Mouse (Mus musculus) kidney, embryonic 14.5 days (tissue): ENCODE data around the gene Cdh1. TPM values are rescaled to one million over a fixed set of nuclear protein-coding genes. Genes with fewer than 3 reads are reported as not detected.
A peak's percentile ranks its signal among the peaks of the same experiment; 100 is the strongest.

Source experiments
- ATAC-seq: fragments of 200-750 bp; cut with Nextera tagmentation; 2 replicates; pipeline ENCODE4 v1.8.0; 2017; ENCODE audit warnings: moderate number of reproducible peaks, mild to moderate bottlenecking, moderate TSS enrichment, moderate library complexity; ENCODE audit not compliant: low FRiP score, low TSS enrichment
- H3K27ac ChIP-seq: fragments of 300-500 bp; sonication (generic); 2 replicates; pipeline ENCODE4 v1.5.1; 2014; ENCODE audit warnings: low read depth, mild to moderate bottlenecking, low read length, moderate library complexity, mixed read lengths
- H3K27me3 ChIP-seq: fragments of 300-500 bp; sonication (generic); 2 replicates; pipeline ENCODE4 v1.6.1; 2014; ENCODE audit warnings: mild to moderate bottlenecking, low read length; ENCODE audit not compliant: control insufficient read depth, insufficient read depth
- H3K36me3 ChIP-seq: fragments of 300-500 bp; sonication (generic); 2 replicates; pipeline ENCODE4 v1.6.1; 2014; ENCODE audit warnings: low read length, mixed read lengths; ENCODE audit not compliant: control insufficient read depth, insufficient read depth
- H3K4me1 ChIP-seq: fragments of 300-500 bp; sonication (generic); 2 replicates; pipeline ENCODE4 v1.6.1; 2014; ENCODE audit warnings: low read length, mixed read lengths; ENCODE audit not compliant: control insufficient read depth, insufficient read depth
- H3K4me2 ChIP-seq: fragments of 300-500 bp; sonication (generic); replicated peaks from 2 replicates; pipeline ENCODE4 v1.6.1; 2014; ENCODE audit warnings: low read depth, mild to moderate bottlenecking, low read length
- H3K4me3 ChIP-seq: fragments of 300-500 bp; sonication (generic); 2 replicates; pipeline ENCODE4 v1.5.1; 2014; ENCODE audit warnings: mild to moderate bottlenecking, low read length
- H3K9ac ChIP-seq: fragments of 300-500 bp; sonication (generic); 2 replicates; pipeline ENCODE4 v1.6.1; 2014; ENCODE audit warnings: low read depth, mild to moderate bottlenecking, low read length, moderate library complexity
- H3K9me3 ChIP-seq: fragments of 300-500 bp; sonication (generic); 2 replicates; pipeline ENCODE4 v1.6.1; 2016; ENCODE audit warnings: low read length; ENCODE audit not compliant: control insufficient read depth
- WGBS: fragments of 180-500 bp; shearing (Covaris S2); extraction: QIAGEN DNeasy Blood & Tissue Kit; methylation state at CpG from one replicate; pipeline ENCODE4 v1.1.7; 2014; 5-methylcytosine and 5-hydroxymethylcytosine counted together
- polyA plus RNA-seq: library from polyadenylated mRNA; unstranded; fragments of >200 nt; fragmentation: Nextera tagmentation; extraction: Ambion mirVana; gene quantifications from 2 replicates; pipeline ENCODE4 v1.2.1, GENCODE M21; 2014

Cdh1 gene
- polyA plus RNA-seq, 1 experiment from 2014 or later = 88.4 TPM

GRCm38 (mm10) chr8:106615661-106616299 lies 12.6 kb downstream of the Cdh1 start:
- no peaks in the 10 kb centered on the region for H3K27me3 ChIP-seq
- peaks cover 13% of the 10 kb centered on the region; the same call in 1 of the 2 replicates for H3K4me1 ChIP-seq
- no peak overlapping the region for H3K4me3 ChIP-seq
- H3K36me3 ChIP-seq = no peaks in the 10 kb centered on the region
- no peak overlapping the region for H3K27ac ChIP-seq
- H3K9ac ChIP-seq = no peak overlapping the region
- 59% methylated on average over 10 of the region's 10 CpGs for WGBS
- ATAC-seq = no peak
- no peak overlapping the region for H3K4me2 ChIP-seq
- H3K9me3 ChIP-seq = no peaks in the 10 kb centered on the region

- Histone ChIP-seq H3K36me3 (no peaks in the 10 kb centered on the region), H3K4me1 (peaks cover 13% of the 10 kb centered on the region; the same call in 1 of the 2 replicates), H3K27ac (no peak overlapping the region), H3K9me3 (no peaks in the 10 kb centered on the region), H3K9ac (no peak overlapping the region), H3K4me3 (no peak overlapping the region), H3K27me3 (no peaks in the 10 kb centered on the region), H3K4me2 (no peak overlapping the region)
- ATAC-seq = no peak
- WGBS = 52% methylated on average over 4 of the region's 4 CpGs
Measured at GRCm38 (mm10) chr8:106616679-106617078, 13.5 kb downstream of the Cdh1 start.

GRCm38 (mm10) chr8:106617196-106617595 lies 14.0 kb downstream of the Cdh1 start:
- Histone ChIP-seq H3K4me1 (peaks cover 13% of the 10 kb centered on the region; the same call in 1 of the 2 replicates), H3K4me2 (no peak overlapping the region), H3K27me3 (no peaks in the 10 kb centered on the region), H3K36me3 (no peaks in the 10 kb centered on the region), H3K9ac (no peak overlapping the region), H3K27ac (no peak overlapping the region; the same call in 1 of the 2 replicates), H3K4me3 (no peak overlapping the region), H3K9me3 (no peaks in the 10 kb centered on the region)
- no peak for ATAC-seq
- 49% methylated on average over 6 of the region's 6 CpGs for WGBS

GRCm38 (mm10) chr8:106617865-106618264 lies 14.7 kb downstream of the Cdh1 start:
- H3K27ac ChIP-seq = peak overlapping the region; percentile 70; the same call in 1 of the 2 replicates
- H3K4me2 ChIP-seq = no peak overlapping the region
- H3K27me3 ChIP-seq = no peaks in the 10 kb centered on the region
- H3K4me1 ChIP-seq = peaks cover 15% of the 10 kb centered on the region
- no peaks in the 10 kb centered on the region for H3K9me3 ChIP-seq
- no peaks in the 10 kb centered on the region for H3K36me3 ChIP-seq
- H3K9ac ChIP-seq = no peak overlapping the region
- ATAC-seq = no peak
- no peak overlapping the region for H3K4me3 ChIP-seq
- 82% methylated on average over 6 of the region's 6 CpGs for WGBS

- H3K27me3 ChIP-seq = no peaks in the 10 kb centered on the region
- no peak overlapping the region for H3K4me3 ChIP-seq
- no peaks in the 10 kb centered on the region for H3K36me3 ChIP-seq
- H3K4me2 ChIP-seq = no peak overlapping the region
- H3K27ac ChIP-seq = peak overlapping the region; percentile 70
- no peak for ATAC-seq
- WGBS = 57% methylated on average over 6 of the region's 6 CpGs
- no peaks in the 10 kb centered on the region for H3K9me3 ChIP-seq
- no peak overlapping the region for H3K9ac ChIP-seq
- H3K4me1 ChIP-seq = peaks cover 15% of the 10 kb centered on the region
Measured at GRCm38 (mm10) chr8:106618324-106618723, 15.2 kb downstream of the Cdh1 start.

GRCm38 (mm10) chr8:106619549-106620245 lies 16.5 kb downstream of the Cdh1 start:
- H3K36me3 ChIP-seq = no peaks in the 10 kb centered on the region
- H3K9ac ChIP-seq = no peak overlapping the region
- H3K4me1 ChIP-seq = peaks cover 15% of the 10 kb centered on the region
- H3K4me2 ChIP-seq = no peak overlapping the region
- no peak overlapping the region for H3K4me3 ChIP-seq
- H3K27me3 ChIP-seq = no peaks in the 10 kb centered on the region
- 56% methylated on average over 9 of the region's 9 CpGs for WGBS
- peak; percentile 70 for ATAC-seq
- H3K27ac ChIP-seq = peak overlapping the region; percentile 70
- 0 out of 2 replicates have a peak, but pooled peaks cover 2% of the 10 kb centered on the region for H3K9me3 ChIP-seq

- Histone ChIP-seq H3K4me3 (no peak overlapping the region), H3K4me2 (no peak overlapping the region), H3K36me3 (no peaks in the 10 kb centered on the region), H3K9me3 (0 out of 2 replicates have a peak, but pooled peaks cover 2% of the 10 kb centered on the region), H3K9ac (no peak overlapping the region), H3K27me3 (no peaks in the 10 kb centered on the region), H3K4me1 (peaks cover 15% of the 10 kb centered on the region), H3K27ac (no peak overlapping the region; the same call in 1 of the 2 replicates)
- WGBS = 77% methylated on average over 2 of the region's 2 CpGs
- ATAC-seq = no peak
Measured at GRCm38 (mm10) chr8:106620488-106620887, 17.3 kb downstream of the Cdh1 start.

GRCm38 (mm10) chr8:106623016-106623415 lies 19.9 kb downstream of the Cdh1 start:
- H3K27ac ChIP-seq = peak overlapping the region; percentile 80

GRCm38 (mm10) chr8:106623451-106623850 lies 20.3 kb downstream of the Cdh1 start:
- no peak overlapping the region for H3K9ac ChIP-seq
- H3K4me3 ChIP-seq = no peak overlapping the region
- H3K9me3 ChIP-seq = 0 out of 2 replicates have a peak, but pooled peaks cover 2% of the 10 kb centered on the region
- H3K27me3 ChIP-seq = no peaks in the 10 kb centered on the region
- H3K4me2 ChIP-seq = no peak overlapping the region
- H3K27ac ChIP-seq = peak overlapping the region; percentile 62; the same call in 1 of the 2 replicates
- no peak for ATAC-seq
- H3K36me3 ChIP-seq = no peaks in the 10 kb centered on the region
- peaks cover 11% of the 10 kb centered on the region for H3K4me1 ChIP-seq
- 78% methylated on average over 3 of the region's 3 CpGs for WGBS

More at GRCm38 (mm10) chr8:106623016-106623415, 19.9 kb downstream of the Cdh1 start:
- Histone ChIP-seq H3K36me3 (no peaks in the 10 kb centered on the region), H3K4me1 (peaks cover 11% of the 10 kb centered on the region), H3K4me3 (no peak overlapping the region), H3K9ac (no peak overlapping the region), H3K9me3 (0 out of 2 replicates have a peak, but pooled peaks cover 2% of the 10 kb centered on the region), H3K27me3 (no peaks in the 10 kb centered on the region), H3K4me2 (no peak overlapping the region)
- 15% methylated on average over 5 of the region's 5 CpGs for WGBS
- no peak; the same call in 1 of the 2 replicates for ATAC-seq
